Mouse (Mus musculus) kidney, embryonic 16.5 days (tissue): ENCODE data around the gene Tchhl1. TPM values are rescaled to one million over a fixed set of nuclear protein-coding genes. Genes with fewer than 3 reads are reported as not detected.
A peak's percentile ranks its signal among the peaks of the same experiment; 100 is the strongest.
"Not testable (repeated sequence)": the region's sequence is repeated elsewhere in the genome, so short reads cannot be mapped to it uniquely, and the experiment has no call there.

ENCODE experiments used
- ATAC-seq: fragments of 200-750 bp; cut with Nextera tagmentation; 2 replicates; pipeline ENCODE4 v1.8.0; 2017; ENCODE audit warnings: moderate TSS enrichment; ENCODE audit not compliant: low FRiP score, low TSS enrichment
- H3K27ac ChIP-seq: fragments of 300-500 bp; sonication (generic); 2 replicates; pipeline ENCODE4 v1.5.1; 2014; ENCODE audit warnings: low read length
- H3K27me3 ChIP-seq: fragments of 300-500 bp; sonication (generic); 2 replicates; pipeline ENCODE4 v1.6.1; 2014; ENCODE audit warnings: low read length, control low read depth, mixed read lengths; ENCODE audit not compliant: insufficient read depth
- H3K36me3 ChIP-seq: fragments of 300-500 bp; sonication (generic); 2 replicates; pipeline ENCODE4 v1.6.1; 2014; ENCODE audit warnings: low read length, control low read depth, mixed read lengths; ENCODE audit not compliant: insufficient read depth
- H3K4me1 ChIP-seq: fragments of 300-500 bp; sonication (generic); 2 replicates; pipeline ENCODE4 v1.6.1; 2014; ENCODE audit warnings: low read length, control low read depth, mixed read lengths; ENCODE audit not compliant: insufficient read depth
- H3K4me2 ChIP-seq: fragments of 300-500 bp; sonication (generic); replicated peaks from 2 replicates; pipeline ENCODE4 v1.6.1; 2014; ENCODE audit warnings: low read depth, low read length
- H3K4me3 ChIP-seq: fragments of 300-500 bp; sonication (generic); 2 replicates; pipeline ENCODE4 v1.5.1; 2014; ENCODE audit warnings: mild to moderate bottlenecking, low read length
- H3K9ac ChIP-seq: fragments of 300-500 bp; sonication (generic); replicated peaks from 2 replicates; pipeline ENCODE4 v1.6.1; 2014; ENCODE audit warnings: low read length
- H3K9me3 ChIP-seq: fragments of 300-500 bp; sonication (generic); 2 replicates; pipeline ENCODE4 v1.6.1; 2016; ENCODE audit warnings: low read length, control low read depth
- WGBS: fragments of 180-500 bp; shearing (Covaris S2); extraction: QIAGEN DNeasy Blood & Tissue Kit; methylation state at CpG from one replicate; pipeline ENCODE4 v1.1.7; 2014; 5-methylcytosine and 5-hydroxymethylcytosine counted together
- polyA plus RNA-seq: library from polyadenylated mRNA; unstranded; fragments of >200 nt; fragmentation: Nextera tagmentation; extraction: Ambion mirVana; gene quantifications from 2 replicates; pipeline ENCODE4 v1.2.1, GENCODE M21; 2015

Gene Tchhl1
- polyA plus RNA-seq, 1 experiment from 2014 or later, result 0.64 TPM

- Histone ChIP-seq H3K4me1 (0 out of 2 replicates have a peak, but pooled peaks cover 4% of the 10 kb centered on the region), H3K27ac (no peak overlapping the region), H3K27me3 (no peaks in the 10 kb centered on the region), H3K9me3 (no peaks in the 10 kb centered on the region), H3K4me2 (no peak overlapping the region), H3K36me3 (no peaks in the 10 kb centered on the region), H3K4me3 (no peak overlapping the region), H3K9ac (no peak overlapping the region)
- ATAC-seq, result no peak
- 61% methylated on average over 3 of the region's 3 CpGs for WGBS
Observed at GRCm38 (mm10) chr3:93466556-93466955, 2.0 kb upstream of the Tchhl1 start.

GRCm38 (mm10) chr3:93467130-93467529, 1.4 kb upstream of the Tchhl1 start:
- Histone ChIP-seq H3K4me2 (no peak overlapping the region), H3K9ac (no peak overlapping the region), H3K9me3 (no peaks in the 10 kb centered on the region), H3K4me3 (no peak overlapping the region), H3K36me3 (no peaks in the 10 kb centered on the region), H3K27me3 (no peaks in the 10 kb centered on the region), H3K27ac (no peak overlapping the region), H3K4me1 (0 out of 2 replicates have a peak, but pooled peaks cover 4% of the 10 kb centered on the region)
- ATAC-seq, result no peak
- WGBS, result 77% methylated on average over 4 of the region's 4 CpGs

- Histone ChIP-seq H3K9me3 (no peaks in the 10 kb centered on the region), H3K4me2 (no peak overlapping the region), H3K4me1 (0 out of 2 replicates have a peak, but pooled peaks cover 4% of the 10 kb centered on the region), H3K27me3 (no peaks in the 10 kb centered on the region), H3K27ac (no peak overlapping the region), H3K36me3 (no peaks in the 10 kb centered on the region), H3K9ac (no peak overlapping the region), H3K4me3 (no peak overlapping the region)
- ATAC-seq, result no peak
- WGBS, result 70% methylated on average over 3 of the region's 3 CpGs
Observed at GRCm38 (mm10) chr3:93469629-93470028, 1.1 kb downstream of the Tchhl1 start.

GRCm38 (mm10) chr3:93480053-93480452, 11.5 kb downstream of the Tchhl1 start:
- H3K27me3 ChIP-seq, result no peaks in the 10 kb centered on the region
- H3K9me3 ChIP-seq, result peaks cover 7% of the 10 kb centered on the region; the same call in 1 of the 2 replicates
- no peak overlapping the region for H3K27ac ChIP-seq
- no peak overlapping the region for H3K4me2 ChIP-seq
- H3K36me3 ChIP-seq, result no peaks in the 10 kb centered on the region
- no peak for ATAC-seq
- H3K4me3 ChIP-seq, result no peak overlapping the region
- no peaks in the 10 kb centered on the region for H3K4me1 ChIP-seq
- 89% methylated on average over 1 of the region's 1 CpGs for WGBS
- H3K9ac ChIP-seq, result no peak overlapping the region

- no peaks in the 10 kb centered on the region for H3K27me3 ChIP-seq
- no peak overlapping the region for H3K4me3 ChIP-seq
- 66% methylated on average over 2 of the region's 2 CpGs for WGBS
- H3K4me2 ChIP-seq, result no peak overlapping the region
- no peak for ATAC-seq
- peaks cover 7% of the 10 kb centered on the region; the same call in 1 of the 2 replicates for H3K9me3 ChIP-seq
- no peak overlapping the region for H3K9ac ChIP-seq
- H3K4me1 ChIP-seq, result no peaks in the 10 kb centered on the region
- H3K27ac ChIP-seq, result no peak overlapping the region
- H3K36me3 ChIP-seq, result no peaks in the 10 kb centered on the region
Observed at GRCm38 (mm10) chr3:93481982-93482616, 13.5 kb downstream of the Tchhl1 start.

- Histone ChIP-seq H3K27ac (no peak overlapping the region), H3K4me3 (no peak overlapping the region), H3K36me3 (no peaks in the 10 kb centered on the region), H3K4me1 (no peaks in the 10 kb centered on the region), H3K27me3 (no peaks in the 10 kb centered on the region), H3K4me2 (no peak overlapping the region), H3K9ac (no peak overlapping the region), H3K9me3 (peaks cover 7% of the 10 kb centered on the region; the same call in 1 of the 2 replicates)
- 93% methylated on average over 3 of the region's 3 CpGs for WGBS
- no peak for ATAC-seq
Observed at GRCm38 (mm10) chr3:93485611-93486010, 17.1 kb downstream of the Tchhl1 start.

GRCm38 (mm10) chr3:93488541-93488940, 20.0 kb downstream of the Tchhl1 start:
- H3K36me3 ChIP-seq, result no peaks in the 10 kb centered on the region
- no peak for ATAC-seq
- H3K4me2 ChIP-seq, result no peak overlapping the region
- no peak overlapping the region for H3K4me3 ChIP-seq
- H3K4me1 ChIP-seq, result no peaks in the 10 kb centered on the region
- no peak overlapping the region for H3K9ac ChIP-seq
- no peak overlapping the region for H3K27ac ChIP-seq
- H3K9me3 ChIP-seq, result no peaks in the 10 kb centered on the region
- H3K27me3 ChIP-seq, result no peaks in the 10 kb centered on the region; the same call in 1 of the 2 replicates
- WGBS, result 91% methylated on average over 2 of the region's 2 CpGs

- Histone ChIP-seq H3K36me3 (no peaks in the 10 kb centered on the region), H3K27ac (no peak overlapping the region), H3K27me3 (no peaks in the 10 kb centered on the region; the same call in 1 of the 2 replicates), H3K4me1 (no peaks in the 10 kb centered on the region), H3K4me2 (no peak overlapping the region), H3K4me3 (no peak overlapping the region), H3K9me3 (no peaks in the 10 kb centered on the region), H3K9ac (no peak overlapping the region)
- WGBS, result 74% methylated on average over 3 of the region's 3 CpGs
- no peak for ATAC-seq
Observed at GRCm38 (mm10) chr3:93492176-93492575, 23.6 kb downstream of the Tchhl1 start.

GRCm38 (mm10) chr3:93493992-93494391, 25.4 kb downstream of the Tchhl1 start:
- no peak overlapping the region for H3K4me3 ChIP-seq

GRCm38 (mm10) chr3:93494774-93495173, 26.2 kb downstream of the Tchhl1 start:
- ATAC-seq, H3K27ac ChIP-seq, H3K4me2 ChIP-seq, H3K4me3 ChIP-seq, H3K9ac ChIP-seq, H3K27me3 ChIP-seq, H3K36me3 ChIP-seq, H3K4me1 ChIP-seq, H3K9me3 ChIP-seq: not testable (repeated sequence)
- WGBS, result 27% methylated on average over 5 of the region's 5 CpGs

More at GRCm38 (mm10) chr3:93493992-93494391, 25.4 kb downstream of the Tchhl1 start:
- Histone ChIP-seq H3K27me3 (no peaks in the 10 kb centered on the region; the same call in 1 of the 2 replicates), H3K4me2 (no peak overlapping the region), H3K4me1 (no peaks in the 10 kb centered on the region), H3K9me3 (no peaks in the 10 kb centered on the region), H3K36me3 (no peaks in the 10 kb centered on the region), H3K27ac (no peak overlapping the region), H3K9ac (no peak overlapping the region)
- peak; percentile 90 for ATAC-seq
- WGBS, result 1% methylated on average over 4 of the region's 4 CpGs
